Mouse (Mus musculus) kidney, postnatal 4 days (tissue): ENCODE measurements at regions not wholly inside any gene's neighbourhood (a gene's known extent, or its start where the extent isn't known, plus 50 kb on each side); places are given as distances from the start of the nearest gene placed in this dataset.
A peak's percentile ranks its signal among the peaks of the same experiment; 100 is the strongest.

Source experiments
- DNase-seq, 2 experiments: peaks; one replicate each; pipeline ENCODE4 v3.0.0; 2021; ENCODE audit warnings: mixed read lengths in 2 of 2

DNA sequence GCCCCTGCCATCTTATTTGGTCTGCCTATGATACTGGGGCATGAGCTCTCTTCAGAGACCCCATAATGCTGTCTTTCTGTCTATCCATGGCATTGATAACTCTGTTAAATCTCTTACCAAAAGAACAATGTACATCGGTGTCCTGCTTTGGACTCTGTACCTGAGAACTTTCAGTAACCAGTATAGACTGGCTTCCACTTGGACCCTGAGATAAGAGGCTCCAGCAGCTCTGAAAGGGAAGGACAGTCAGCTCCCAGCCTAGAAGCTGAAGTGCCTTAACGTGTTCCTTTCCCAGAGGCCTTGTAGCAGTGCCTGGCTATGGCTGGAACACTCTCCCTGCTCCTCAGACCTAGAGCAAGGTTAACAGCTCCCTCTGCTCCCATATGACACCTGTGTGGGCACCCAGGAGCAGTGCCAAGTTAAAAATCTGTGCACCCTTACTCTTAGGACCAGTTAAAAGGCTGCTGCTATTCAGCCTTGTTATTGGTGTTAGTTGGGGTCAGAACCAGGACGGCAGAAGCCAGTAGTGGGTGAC lies 343.8 kb upstream of the Hs6st1 start:
- no peak for DNase-seq

DNA sequence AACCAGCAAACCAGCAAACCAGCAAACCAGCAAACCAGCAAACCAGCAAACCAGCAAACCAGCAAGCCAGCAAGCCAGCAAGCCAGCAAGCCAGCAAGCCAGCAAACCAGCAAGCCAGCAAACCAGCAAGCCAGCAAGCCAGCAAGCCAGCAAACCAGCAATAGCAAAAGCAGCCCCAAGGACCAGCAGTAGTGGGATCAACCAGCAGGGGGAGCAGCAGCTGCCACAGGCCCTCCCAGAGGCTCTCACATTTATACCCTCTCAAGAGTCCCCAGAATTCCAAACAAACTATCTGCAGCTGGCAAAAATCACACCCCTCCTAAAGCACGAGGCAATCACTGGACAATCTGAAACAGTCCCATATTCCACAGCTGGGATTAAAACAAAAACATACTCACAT lies 341.6 kb upstream of the Hs6st1 start:
- peak; percentile 78 to 80 for DNase-seq

DNA sequence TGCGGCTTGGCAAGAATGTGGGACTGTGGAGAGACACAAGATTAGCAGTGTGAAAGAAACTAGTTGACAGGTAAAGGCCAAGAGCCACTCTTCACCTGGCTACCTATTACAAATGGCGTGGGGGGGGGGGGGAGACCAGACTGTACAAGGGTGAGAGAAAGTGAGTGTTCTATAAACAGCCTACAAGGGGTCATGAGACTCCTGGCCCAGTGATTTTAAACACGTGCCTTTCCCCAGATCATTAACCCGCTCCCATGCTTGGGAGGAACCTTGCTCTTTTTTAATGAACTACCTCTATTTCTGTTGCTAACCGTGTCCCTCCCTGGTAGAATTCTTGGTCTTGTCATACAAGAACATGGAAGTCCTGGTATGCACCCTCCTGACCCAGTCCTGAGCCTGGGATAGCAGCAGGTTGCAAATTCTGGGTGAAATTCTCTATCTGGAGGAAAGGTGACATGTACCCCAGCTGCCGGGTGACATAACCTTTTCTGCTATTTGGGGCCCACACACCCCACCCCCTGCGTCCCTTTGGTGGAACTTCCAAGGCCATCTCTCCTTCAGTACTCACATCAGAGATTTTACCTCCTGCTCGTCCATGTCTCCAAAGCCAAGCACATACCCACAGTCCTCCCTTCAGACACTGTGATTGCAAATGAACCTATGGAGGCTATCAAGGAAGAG lies 340.8 kb upstream of the Hs6st1 start:
- DNase-seq = peak; percentile 27 to 53

DNA sequence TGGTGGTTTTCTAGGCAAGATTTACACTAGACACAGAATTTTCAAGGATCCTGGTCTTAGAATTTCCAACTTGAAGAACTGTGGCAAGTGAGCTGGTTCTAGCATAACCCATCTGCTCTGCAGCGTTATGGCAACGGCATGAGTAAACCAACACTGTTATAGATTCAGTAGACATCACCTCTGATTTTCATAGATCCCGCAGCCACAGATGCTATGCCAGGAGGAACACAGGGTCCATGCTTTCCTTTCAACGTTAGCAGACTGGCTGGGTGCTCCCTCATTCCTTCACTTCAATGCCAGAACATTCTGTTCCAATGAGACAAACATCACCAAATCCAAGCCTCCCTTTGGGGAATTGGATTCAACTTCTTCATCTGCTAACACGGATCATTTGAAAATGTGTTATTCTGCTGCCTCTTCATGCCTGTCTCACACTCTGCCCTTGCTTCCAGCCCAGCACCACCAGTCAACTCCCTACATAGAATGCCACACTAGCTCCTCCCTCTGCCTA lies 338.4 kb upstream of the Hs6st1 start:
- no peak for DNase-seq

DNA sequence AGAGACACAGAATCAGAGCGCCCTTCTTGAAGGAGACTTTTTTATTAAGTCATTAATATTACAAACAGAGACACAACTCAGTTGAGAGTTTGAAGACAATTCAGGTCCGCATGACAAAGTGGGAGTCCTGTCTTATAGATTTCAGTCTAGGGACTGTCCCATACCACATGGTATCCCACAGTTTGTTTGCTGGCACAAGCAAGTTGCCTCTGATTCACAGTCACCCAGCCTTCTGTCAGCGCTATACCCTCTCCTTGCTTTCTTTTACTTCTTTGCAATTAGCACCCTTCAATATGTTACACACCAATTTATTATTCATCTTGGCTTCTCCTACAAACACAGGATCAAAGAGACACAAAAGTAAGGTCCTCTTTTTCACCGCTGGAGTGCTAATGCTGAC lies 337.9 kb upstream of the Hs6st1 start:
- DNase-seq = no peak

DNA sequence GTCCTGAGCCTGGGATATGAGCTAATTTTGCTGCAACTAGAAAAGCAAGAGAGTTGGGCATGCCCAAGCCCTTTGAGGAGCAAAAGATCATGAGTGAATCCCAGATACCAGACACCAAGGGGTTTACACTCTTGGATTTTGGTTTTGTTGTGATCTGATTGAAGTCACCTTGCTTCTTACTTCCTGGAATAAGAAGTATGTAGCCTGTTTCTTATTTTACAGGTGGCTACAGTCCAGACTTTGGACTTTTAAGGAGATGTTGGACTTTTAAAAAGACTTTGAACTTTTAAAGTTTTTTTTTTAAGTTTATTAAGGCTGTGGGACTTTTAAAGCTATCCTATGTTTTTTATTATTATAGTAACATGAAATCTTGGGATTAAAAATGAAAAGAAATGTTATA lies 332.0 kb upstream of the Hs6st1 start:
- no peak for DNase-seq

DNA sequence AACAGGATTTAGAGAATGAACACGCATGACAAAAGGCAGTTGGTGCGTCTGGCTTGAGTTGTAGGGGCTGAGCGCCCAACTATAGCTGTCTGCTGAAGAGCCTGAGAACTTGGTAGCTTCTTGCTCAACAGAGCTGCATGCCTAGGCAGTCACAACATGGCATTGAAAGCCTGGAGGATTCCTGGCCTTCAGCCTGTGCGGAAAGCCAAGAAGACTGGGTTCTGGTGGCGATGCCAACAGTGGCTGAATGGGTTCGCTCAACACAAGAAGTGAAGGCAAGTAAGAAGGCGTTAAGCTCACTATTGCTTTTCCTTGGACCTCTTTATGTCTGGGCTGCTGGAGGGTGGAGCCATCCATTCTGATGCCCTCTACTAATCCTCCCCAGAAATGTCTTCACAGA lies 318.6 kb upstream of the Hs6st1 start:
- no peak for DNase-seq

DNA sequence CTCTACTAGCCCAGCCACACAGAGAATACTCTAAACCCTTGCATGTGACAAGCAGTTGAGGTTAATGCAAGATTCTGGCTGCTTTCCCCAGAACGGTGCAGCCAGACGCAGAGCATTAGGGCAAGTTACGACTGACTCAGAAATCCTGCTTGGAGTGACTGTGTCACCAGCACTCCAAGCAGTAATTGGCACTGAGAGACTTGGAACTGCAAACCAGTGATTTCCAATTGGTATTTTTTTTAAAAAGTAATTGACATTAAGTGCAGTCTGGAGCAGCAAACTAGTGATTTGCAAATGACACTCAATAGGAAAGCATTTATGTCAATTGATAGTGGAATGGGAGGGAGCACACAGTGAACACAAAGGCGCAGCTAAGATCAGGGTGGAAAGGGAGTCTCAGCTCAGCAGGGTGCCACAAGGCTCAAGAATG lies 318.1 kb upstream of the Hs6st1 start:
- DNase-seq = no peak

DNA sequence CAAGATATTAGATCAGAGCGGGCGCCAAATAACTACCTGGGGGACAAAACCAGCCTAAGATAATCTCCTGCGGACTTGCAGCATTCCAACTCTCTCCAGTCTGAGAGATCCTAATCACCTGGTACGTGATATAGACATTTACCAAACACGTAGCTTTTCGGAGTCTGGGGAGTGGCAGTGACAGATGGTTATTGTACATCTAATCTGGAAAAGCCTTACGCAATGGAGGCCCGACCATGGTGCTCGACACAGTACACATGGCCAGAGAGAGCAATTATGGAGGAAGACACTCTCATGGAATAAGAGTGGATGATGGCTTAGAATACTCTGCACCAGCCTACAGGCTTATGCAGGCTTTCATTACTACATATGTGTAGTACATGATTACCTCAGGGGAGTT lies 315.6 kb upstream of the Hs6st1 start:
- DNase-seq = no peak

DNA sequence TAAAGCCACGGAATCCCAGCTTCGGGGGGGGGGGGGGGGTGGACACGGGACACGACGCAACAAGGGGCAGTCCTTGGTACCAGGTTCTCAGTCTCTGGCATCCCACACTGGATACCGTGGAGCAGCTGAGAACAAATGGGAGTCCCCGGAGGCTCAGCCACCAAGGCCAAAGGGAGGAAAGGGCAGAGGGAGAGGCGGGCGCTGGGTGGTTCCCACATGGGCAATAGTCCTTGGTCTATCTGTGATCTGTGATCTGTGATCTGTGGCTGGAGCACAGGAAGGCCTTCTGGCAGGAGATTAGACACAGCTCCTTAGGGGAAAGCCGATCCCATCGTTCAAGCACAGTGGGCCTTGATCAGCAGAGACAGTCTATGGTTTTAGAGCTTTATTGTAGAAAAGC lies 314.0 kb upstream of the Hs6st1 start:
- DNase-seq = peak; percentile 32 to 44

DNA sequence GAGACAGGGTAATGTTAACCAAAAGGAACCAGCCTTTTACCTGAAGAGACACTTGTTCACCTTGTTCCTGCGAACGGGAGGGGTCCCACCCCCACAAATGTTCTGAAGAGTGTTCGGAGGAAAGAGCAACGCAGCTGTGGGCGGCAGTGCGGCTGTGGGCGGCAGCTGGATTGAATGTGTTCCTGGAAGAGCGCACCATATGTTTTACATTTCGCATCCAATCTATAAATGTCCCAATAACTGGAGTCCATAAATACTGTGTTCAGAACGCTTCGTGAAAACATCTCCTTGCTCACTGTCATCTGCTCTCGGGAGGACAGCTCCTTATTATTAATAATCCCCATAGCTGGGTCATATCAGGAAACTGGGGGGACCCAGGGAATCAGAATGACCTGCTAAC lies 309.2 kb upstream of the Hs6st1 start:
- peak; percentile 11 for DNase-seq

DNA sequence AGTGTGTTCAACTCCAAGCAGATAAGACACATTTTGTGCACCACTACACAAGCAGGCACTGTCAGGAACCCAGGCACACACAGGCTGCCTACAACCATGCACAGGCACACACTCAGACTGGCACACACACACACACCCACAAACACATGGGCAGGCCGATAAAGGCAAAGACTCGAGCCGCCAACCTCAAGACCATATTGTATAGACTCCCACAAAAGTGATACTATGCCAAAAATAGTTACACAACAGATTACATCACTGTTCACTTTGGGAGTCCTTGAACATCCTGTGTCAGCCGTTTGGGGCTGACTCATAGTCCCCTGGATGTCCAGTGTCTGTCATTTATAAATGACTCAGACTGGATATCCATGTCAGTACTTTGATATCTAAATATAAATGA lies 308.6 kb upstream of the Hs6st1 start:
- DNase-seq = no peak

DNA sequence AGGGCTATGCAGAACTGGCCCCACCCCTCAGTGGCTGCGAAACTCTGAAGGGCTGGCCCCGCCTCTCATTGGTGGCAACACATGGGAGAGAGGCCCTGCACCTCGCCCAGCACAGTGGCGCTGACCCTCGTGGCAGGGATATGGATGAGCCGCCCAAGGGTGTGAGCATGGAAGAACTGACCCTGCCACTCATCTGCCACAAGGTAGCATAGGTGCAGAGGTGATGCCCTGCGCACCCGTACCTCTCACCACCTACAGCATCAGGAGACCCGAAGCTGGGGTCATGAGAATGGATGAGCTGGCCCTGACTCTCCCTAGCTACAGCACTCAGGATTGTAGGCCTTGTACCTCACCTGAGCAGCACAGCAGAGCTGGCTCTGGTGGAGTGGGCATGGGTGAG lies 305.1 kb upstream of the Hs6st1 start:
- DNase-seq = no peak

DNA sequence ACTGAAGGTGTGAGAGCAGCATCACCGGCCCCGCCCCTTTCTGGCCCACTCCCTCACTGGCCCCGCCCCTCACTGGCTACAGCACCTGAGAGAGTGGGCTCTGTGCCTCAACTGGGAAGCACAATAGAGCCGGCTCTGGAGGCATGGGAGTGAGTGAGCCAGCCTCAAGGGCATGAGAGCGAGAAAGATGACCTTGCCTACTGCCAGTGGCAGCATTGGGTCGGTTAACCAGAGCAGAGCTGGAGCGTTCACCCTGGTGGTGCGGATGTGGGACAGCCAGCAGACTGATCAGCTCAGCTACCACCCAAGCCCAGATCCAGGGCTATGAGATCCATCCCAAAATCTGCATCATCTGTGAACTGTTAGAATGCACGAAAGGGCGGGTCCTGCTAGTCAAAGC lies 304.7 kb upstream of the Hs6st1 start:
- DNase-seq = no peak

DNA sequence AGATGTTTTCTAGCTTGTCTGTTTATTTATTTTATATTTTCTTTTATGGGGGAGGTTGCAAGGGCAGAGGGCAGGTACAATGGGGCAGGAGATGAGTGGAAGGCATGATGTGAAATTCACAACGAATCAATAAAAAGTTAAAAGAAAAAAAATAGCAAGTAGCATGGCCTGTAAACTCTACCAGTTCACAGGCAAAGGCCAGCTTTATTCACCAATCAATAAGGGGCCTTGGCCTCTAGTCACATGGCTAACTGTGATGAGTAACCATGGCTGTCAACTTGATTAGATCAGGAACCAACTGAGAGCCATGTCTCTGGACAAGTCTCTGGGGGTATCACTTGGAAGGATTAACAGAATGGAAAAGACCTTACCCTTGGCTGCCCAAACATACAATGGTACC lies 304.1 kb upstream of the Hs6st1 start:
- no peak for DNase-seq

DNA sequence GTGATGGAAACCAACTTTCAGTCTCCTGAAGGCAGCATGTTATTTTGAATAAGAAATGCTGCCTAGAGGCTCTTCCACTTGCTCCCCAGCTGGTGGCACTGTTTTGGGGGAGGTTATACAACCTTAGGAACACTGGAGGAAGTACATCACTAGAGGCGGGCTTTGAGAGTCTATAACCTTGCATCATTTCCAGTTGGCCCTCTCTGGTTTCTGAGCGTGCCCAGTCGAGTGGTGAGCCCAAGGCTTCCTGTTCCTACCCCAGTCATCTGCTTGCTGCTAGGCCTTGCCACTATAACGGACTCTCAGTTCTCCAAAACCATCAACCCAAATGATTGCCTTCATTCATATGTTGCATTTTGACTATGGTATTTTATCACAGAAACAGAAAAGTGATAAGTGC lies 302.5 kb upstream of the Hs6st1 start:
- DNase-seq = no peak

DNA sequence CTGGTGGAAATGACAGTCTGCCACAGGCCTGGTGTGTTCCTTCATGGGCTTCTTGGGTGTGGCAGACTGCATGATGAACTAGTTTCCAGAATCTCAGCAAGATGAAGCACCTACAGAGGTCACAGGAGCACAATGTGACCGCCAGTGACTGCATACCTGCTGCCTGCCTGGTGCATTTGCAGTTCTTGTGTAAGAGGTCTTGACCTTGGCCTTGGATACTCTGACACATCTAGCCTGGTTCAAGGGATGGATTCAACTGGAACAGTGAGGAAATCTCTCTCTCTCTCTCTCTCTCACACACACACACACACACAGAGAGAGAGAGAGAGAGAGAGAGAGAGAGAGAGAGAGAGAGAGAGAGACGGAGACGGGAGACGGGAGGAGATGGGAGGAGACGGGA lies 301.9 kb upstream of the Hs6st1 start:
- no peak for DNase-seq

DNA sequence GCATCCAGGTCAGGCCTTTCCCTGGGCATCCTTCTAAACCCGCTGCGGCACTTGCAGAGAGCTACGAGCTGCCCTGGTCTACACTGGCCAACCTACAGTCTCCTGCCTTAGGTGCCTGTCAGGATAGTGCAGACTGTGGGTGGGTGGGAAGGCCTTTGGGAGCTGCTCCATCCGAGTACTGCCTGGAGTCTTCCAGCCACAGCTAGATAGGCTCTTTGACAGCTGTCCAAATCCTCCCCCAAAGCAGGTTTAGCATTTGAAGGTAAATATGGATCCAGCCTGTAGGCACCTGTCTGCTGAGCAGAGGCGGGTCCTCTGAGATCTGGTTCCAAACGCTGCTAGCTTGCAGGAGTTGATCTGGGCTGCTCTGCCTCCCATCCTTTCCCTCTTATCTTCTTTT lies 295.6 kb upstream of the Hs6st1 start:
- DNase-seq = no peak

DNA sequence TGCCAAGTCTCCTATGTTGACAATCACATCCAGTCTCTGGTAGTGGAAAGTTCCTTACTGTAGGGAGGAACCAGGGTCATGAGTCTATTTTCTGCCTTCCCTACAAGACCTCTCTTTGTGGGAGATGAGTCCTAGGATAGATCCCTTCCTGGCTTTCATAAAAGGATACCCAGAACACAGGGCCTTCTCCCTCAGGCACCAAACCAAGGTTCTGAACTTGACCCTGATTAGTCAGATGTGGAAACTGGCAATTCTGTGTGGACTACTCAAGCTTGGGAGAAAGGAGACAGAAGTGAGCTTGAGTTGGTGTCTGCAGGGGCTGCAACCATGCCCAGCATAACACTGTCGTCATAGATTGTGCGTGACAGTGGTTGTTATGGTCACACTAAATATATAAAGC lies 293.6 kb upstream of the Hs6st1 start:
- DNase-seq = no peak

DNA sequence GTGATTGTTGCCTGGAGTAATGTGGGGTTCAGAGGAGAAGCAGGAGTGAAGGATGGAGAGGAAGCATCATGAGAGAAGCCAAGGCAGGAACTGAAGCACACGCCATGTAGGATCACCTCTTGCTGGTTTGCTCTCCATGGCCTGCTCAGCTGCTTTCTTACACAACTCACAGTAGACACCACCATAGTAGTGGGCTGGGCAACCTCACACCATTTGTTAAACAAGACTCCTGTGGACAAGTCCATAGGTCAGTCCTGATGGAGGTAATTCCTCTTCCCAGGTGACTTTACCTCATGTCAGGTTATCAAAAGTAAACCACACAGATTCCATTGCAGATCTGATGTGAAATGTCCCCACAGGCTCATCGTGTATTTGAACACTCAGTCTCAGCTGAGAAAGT lies 285.5 kb upstream of the Hs6st1 start:
- no peak for DNase-seq

DNA sequence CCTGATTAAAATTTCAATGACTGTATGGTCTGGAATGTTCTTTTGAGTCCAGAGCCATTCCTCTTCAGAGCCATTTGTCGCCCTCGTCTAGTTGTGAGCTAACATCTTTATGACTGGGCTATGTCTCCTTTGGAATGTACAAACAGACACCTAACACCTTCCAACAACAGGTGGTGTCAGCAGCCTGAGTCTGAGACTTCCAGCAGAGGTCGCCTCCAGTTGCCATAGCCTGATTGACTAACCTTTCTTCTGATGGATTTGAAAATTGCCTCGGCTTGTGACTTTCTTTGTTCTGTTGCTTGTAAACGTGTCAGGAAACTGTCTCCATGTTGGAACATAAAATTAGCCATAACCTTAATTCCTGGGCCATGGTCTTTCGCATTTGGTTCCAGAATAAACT lies 284.8 kb upstream of the Hs6st1 start:
- peak in 1 of 2 experiments; percentile 12 for DNase-seq

DNA sequence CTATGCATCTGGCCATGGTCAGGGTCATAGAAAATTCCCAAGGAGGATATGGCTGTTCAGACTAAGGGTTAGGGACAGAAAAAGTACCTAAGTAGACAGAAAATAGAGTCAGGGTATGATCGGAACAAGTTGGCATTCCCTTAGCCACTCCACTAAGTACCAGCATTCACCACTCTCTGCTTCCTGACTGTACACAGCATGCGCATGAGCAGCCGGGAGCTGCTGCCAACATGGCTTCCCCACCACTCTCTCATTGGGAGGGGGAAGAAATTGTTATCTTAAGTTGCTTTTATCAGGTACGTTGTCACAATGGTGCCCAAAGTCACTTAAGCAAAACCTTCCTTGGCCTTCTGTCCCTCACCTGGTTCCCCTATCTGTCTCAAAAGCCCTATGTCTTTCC lies 282.0 kb upstream of the Hs6st1 start:
- no peak for DNase-seq

DNA sequence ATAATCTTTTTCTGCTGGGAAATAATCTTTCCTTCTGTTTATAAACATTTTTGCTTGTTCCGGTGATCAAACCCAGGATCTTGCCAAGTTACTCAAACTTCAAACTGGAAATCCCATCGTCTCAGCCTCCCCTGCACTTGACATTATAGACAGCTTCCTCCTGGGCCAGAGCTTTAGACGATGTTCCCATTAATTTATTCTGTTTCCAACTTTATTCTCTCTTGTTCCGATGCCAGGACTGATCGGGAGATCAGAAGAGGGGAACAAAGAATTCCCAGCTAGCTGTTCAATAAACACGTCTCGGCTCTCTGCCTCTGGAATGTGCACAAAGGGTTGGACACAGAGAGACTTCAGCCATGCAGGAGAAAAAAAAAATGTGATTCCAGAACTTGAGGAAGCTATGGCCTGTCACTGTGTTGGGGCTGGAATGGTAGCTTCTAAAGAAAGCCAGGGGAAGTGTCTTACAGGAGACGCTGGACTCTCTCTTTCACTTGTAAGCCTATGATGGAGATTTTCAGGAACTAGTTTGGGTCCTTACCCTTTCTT lies 281.5 kb upstream of the Hs6st1 start:
- DNase-seq = no peak

DNA sequence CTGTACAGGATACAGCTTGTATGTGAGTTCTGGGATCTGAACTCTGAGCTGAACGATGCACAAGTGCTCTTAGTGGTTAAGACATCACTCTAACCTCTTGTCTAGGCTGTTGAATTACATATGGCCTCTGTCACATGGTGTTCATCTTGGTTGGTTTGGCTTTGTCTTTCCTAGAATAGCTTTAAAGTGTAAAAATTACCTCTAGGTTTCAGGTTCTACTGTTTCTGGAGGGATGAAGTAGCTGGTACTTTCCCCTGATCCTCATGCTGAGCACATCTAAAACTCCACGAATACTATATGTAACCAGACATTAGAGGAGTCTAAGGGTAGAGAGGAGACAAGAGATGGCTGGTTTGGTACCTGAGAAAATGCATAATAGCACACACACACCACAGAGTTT lies 271.1 kb upstream of the Hs6st1 start:
- no peak for DNase-seq

DNA sequence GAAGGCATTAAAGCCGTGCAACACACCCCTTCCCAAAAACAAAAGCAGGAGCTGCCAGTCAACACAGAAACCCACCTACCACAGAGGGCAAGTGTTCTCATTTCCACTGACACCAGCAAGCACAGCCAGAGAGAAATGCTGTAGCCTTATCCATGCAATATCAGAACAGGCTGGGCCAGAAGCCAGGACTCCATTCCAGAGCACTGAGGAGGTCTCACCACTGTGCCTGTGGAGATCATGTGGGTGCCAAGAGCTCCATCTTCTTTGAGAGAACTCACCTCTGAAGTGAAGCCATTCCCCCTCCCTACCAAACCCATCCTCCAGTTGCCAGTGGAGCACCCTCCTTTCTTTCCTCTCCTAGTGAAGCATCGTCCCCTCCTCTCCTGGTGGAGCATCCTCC lies 270.7 kb upstream of the Hs6st1 start:
- DNase-seq = no peak
